Mouse (Mus musculus): ENCODE measurements around the gene Mtmr11.

Mtmr11 gene

DNA sequence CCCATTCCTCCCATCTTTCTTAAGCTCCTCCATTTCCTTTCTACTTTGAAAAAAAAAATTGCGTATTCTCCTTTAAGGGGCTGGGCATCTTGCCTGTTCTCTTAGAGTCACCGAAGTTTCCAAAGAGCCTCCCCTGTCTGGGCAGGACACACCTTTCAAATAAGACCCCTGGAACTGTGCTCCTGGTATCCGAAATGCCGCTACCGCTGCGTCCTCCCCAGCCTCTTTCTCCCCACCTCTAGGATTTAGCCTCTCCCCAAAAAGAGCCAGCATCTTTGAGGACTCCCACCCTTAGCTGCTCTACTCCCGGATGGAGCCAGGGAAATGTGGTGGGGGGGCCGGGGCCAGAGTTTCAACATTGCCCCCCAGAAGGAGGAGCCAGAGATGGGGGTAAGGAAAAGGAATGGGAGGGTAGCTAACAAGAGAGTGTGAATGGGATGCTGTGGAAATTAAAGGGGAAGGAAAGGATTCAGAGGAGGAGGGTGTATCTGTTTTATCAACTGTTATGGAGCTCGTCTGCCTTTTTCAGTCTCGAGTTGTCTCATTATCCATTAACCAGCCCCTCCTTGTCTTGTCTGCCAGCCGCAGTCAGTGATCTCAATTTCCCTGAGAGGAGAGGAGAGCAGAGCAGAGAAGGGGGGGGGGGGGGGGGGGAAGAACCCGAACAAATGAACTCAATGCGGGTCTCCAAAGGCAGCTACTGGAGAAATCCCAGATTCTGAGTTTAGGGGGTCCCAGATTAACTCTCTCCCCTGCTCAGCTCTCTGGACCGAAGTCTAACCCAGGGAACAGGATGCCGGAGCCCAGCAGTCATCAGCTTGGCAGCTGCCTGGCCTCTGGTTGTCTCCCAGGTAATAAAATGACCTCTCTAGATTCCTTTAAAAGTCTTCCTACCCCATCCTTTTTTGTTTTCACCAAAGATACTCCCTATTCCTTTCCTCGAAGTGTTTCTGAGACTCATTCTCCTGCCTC, at the start of gene Mtmr11:
Gene Mtmr11 (plus strand): TSS at position 136 of the 972 bp plus-strand sequence.
- DNase-seq: no peak

DNA sequence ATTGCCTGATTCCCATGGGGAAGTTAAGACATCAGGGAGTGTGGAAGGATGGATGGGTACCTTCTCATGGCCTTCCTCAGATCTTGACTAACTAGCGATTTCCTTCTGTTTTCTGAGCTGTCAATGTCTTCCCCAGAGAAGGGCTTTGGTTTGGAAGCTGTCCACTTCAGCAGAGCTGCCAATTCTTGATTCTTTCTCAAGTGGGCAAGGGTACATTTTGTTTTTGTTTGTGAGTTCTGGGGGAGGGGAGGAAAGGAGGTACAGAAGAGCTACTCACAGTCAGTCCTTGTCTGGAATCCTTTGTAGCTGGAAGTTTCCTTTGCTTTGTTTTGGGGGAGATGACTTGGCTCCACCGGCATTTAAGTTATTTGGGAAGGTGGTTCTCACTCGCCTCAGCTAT, 48.6 kb upstream of the Mtmr11 start:
- no peak for DNase-seq

DNA sequence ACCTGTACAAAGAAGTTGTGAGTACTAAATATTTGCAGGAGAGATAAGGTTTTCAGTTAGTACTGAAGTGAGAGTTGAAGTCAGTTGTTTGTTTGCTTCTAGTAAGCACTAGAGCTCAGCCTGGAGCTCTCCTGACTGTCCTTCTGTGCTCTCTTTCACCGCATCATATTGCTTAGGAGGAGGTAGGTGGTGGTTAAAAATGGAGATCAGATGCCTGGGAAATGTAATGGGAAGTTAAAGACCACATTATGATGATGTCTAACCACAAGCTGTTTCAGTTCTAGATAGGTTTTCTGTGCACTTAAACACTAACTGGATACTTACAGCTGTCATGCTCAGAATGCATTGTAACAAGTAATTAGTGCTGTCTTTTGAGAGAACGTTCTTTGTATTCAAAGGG, 43.7 kb upstream of the Mtmr11 start:
- no peak for DNase-seq

DNA sequence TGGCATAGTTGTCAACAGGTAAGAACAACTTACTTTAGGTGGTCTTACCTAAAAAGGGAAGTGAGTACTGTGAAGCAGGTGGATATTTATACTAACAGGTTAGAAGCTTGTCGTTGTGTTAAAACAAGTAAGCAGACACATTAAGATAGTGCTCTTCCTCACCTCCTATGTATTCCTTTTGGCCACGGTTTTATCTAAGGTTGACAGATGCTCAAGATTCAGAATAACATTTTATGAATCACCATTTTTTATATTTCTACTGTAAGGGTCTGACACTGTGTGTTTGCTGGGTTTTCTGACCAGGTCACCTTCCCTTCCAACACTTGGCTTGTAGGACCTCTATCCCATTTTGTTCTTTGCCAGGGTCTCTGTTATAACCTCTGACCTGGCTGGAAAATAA, 43.1 kb upstream of the Mtmr11 start:
- no peak for DNase-seq

DNA sequence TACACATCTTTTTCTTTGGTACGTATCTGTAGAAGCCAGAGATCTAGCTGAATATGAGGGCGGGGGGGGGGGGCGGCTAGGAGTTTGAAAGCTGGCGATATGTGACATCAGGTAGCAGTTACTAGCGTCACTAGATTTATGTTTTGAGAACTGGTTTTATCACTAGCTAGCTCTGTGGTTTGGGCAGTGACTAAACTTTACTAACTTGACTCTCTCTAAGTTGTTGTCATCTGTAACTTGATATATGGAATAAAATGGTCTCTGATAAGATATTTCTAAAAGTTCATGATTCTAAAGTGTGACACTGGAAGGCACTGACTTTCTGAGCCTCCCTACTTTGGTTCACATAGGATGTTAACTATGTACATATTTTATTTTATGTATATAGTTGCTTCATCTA, 37.6 kb upstream of the Mtmr11 start:
- no peak for DNase-seq

DNA sequence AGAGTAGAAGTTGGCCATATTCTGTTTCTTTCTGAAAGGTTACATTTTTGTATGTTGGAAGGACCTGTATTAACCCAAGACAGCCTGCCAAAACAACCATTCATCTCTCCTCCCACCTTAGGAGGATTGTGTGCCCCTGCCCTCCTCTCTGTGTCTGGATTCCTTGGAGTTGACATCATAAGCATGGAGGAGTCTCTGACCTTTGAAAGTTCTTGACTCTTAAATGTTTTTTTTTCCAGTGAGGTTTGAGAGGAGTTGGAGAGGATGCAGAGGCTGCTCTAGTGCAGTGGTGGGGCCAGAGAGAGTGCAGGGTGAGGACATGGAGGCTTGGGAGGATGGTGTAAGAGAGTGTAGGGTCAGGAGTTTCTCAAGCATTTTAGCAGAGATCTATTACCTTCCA, 33.7 kb upstream of the Mtmr11 start:
- no peak for DNase-seq

DNA sequence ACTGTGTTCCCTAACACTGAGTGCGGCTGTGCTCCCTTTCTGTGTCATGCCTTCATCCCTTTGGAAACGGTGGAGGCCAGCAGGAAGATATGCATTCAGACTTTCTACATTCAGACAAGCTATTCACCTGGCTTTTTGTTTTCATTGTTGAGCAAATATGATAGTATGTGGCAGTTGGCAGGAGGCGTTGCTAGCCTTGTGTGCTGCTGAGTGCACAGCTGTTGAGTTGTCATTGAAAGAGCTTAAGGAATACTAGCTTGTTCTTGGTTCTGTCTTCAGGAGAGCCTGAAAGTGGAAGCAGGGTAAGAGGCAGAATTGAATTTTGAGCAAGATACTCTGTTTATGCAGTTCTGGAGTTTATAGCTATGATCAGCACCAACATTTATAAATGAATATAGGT, 29.3 kb upstream of the Mtmr11 start:
- DNase-seq: no peak

DNA sequence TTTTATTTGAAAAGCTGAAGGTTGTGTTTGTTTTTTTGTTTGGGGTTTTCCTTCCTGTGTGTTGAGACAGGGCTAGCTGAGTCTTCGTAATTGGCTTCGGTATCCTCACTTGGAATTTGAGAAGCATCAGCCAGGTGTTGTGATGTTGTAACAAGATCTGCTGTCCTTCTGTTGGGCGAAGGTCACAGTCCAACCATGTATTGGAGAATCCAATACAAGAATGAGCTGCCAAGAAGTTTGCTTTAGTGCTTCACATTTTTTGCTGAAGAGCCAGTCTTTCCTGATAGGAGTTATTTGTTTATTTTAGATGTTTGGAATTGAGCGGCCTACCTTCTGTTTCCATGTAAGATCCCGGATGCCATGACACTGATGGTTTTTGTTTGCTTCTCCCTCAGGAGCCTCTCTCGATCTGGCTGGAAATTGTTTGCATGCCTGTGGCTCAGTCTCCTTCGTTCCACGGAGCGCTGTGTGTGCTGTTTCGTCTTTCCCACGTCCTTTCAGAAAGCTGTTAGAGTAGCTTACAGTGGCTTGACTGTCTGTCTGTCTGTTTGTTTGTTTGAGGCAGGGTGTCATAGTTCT, 28.4 kb upstream of the Mtmr11 start:
- no peak for DNase-seq

DNA sequence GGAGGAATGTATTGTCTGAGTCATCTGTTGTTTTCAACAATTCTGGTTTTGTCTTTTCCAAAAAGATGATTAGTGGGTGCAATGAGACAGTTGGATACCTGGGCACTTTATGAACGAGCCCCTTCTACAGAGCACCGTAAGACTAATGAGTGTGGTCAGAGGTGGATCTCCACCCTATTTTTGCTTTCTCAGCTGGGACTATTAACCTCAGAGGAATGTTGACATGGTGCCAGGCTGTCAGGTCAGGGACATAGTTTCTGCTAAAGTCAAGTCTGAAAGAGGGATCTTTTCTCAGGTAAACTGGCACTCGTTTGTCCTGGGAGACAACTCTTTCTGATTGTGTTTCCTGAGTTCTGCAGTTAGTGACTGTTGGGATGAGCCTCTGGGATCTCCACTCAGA, 26.8 kb upstream of the Mtmr11 start:
- DNase-seq: no peak

DNA sequence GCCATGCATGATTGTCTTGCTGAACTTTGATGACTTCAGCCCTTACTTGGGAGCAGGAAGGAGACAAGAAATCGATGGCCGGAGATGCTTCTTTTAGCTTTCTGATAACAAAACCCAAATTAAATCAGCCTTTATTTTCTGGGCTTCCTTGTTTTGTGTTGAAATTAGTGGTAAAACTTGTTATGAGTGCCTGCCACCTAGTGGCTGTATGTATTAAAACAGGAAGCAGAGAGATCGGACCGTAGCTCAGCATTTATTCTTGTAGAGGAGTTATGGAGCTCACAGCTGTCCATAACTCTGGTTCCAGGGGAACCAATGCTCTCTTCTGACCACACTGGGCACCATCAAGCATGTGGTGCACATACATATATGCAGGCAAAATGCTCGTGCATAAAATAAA, 13.9 kb upstream of the Mtmr11 start:
- DNase-seq: peak; percentile 61

DNA sequence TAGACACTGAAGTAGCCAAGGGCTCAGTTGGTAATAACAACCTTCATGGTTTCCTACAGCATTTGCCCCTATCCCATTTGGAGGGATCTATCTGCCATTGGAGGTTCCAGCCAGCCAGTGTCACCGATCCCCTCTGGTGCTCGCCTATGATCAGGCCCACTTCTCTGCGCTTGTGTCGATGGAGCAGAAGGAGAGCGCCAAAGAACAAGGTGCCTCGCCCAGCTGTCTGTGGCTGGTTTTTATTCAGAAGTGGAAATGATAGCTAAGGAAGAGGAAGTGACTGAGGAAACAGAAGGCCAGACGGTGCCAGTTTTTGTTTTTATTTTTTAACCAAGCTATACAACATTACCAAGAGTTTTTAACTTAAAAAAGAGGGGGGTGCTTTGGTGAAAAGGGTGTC, 10.0 kb upstream of the Mtmr11 start:
- no peak for DNase-seq

DNA sequence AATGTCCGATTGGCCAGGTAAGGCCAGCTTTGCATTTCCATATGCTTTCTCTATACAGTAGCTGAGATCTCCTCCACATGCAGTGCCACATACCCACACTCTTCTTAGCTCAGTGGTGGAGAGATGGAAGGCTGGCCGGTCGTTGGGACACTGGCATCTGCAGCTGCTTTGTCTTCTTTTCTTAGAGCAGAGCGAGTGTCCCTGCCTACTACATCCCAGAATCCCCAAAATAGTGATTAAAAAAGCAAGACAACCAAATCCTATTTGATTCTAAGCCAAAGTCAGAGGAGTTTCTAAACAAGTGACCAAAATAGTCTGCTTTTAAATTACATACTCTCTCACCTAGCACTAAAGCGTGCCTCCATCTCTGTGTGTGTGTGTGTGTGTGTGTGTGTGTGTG, 9.2 kb upstream of the Mtmr11 start:
- DNase-seq: no peak

DNA sequence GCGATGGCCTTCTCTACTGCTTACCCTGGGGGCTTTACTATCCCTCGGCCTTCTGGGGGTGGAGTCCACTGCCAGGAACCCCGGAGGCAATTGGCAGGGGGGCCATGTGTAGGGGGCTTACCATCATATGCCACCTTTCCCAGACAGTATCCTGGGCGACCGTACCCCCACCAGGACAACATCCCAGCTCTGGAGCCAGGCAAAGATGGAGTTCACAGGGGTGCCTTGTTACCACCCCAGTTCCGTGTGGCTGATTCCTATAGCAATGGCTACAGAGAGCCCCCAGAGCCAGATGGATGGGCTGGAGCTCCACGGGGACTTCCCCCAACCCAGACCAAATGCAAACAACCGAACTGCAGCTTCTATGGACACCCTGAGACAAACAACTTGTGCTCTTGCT, 6.3 kb upstream of the Mtmr11 start:
- DNase-seq: no peak

DNA sequence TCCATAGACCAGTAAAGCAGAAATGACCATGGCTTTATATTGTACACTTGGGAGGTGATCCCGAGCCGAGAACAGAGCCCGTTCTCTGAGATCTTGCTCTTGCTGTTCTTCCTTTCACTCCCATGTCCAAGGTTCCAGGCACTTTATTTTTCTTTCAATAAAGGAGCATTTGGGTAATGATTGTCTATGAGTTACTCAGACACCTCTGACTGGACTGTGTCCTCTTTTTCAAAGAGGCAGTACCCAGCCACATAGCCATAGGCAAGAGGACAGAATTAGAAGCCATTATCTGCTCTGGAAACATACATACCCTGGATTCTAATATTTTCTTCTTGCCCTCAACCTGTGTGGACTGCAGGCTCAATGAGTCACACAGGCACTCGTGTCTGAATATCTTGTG, 2.0 kb upstream of the Mtmr11 start:
- no peak for DNase-seq

DNA sequence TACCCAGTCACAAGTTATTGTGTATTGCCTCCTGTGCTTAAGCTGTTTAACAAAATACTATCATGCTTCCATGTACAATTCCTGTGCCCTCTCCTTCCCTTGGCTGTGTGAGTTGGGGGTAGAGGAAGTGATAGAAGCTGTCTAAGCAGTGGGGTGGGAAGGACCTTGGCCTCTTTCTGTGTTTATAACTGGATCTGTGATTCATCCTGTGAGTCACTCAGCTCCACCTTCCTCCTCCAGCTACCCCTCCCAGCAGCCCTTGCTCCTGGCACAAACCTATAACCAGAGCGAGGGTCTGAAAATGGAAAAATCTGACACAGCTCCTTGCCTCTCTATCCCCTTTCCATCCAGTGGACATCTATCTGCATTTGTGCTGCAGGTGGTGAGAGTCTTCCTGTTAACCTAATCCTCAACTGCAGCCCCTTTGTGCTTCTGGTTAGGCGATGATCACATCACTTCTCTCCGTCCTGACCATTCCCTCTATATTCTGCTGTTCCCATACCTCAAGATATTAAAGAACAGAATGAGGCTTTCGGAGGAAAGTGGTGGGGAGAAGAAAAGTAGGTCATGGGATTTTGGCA, 1.5 kb upstream of the Mtmr11 start:
- no peak for DNase-seq

DNA sequence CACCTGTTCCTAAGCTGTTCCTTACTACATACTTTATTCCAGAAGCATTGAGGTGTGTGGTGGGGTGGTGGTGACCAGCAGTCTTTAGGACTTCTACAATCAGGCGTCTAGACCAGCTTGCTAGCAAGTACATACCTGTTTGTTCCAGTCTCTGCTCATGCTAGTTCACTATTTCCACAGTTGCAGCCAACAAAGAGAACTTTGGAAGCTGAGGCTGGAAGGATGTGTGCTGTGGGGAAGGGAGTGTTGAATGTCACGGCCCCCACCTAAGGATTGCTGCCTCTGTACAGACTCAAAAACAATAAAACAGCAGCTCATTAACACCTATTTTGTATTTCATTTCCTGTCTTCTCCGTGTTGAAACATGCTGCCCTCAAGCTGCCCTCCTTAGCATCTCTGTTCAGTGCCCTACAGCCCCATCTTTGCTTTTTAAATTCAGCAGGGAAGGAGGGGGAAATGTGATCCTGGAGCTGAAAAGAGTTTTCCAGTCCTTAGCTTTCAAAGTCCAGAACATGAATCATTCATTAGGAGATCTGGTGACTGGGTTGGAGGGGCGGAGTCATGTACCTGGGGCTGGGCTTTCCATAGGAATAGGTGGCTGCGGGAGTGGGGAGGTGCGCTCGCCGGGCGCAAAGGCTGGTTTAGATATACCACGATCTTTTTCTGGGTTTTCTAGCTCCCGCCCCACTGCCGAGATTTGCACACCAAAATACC, 844 bp upstream of the Mtmr11 start:
- DNase-seq: no peak

DNA sequence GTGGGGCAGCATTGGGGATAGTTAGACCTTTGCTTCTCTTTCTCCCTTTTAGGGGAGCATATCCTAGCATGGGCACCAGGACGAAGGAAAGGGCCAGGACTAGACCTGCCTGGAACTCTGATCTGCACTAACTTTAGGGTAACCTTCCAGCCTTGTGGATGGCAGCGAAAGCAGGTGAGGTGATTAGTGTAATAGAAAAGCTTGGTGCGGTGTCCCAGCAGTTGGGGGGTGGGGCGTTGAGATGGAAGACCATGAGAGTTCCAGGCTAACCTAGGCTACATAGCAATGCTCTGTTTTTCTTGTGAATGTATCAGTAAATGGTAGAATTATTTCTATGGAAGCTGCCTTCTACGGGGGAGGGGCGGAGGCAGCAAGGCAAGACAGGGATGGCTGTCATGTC, 1.2 kb downstream of the Mtmr11 start:
- DNase-seq: no peak

DNA sequence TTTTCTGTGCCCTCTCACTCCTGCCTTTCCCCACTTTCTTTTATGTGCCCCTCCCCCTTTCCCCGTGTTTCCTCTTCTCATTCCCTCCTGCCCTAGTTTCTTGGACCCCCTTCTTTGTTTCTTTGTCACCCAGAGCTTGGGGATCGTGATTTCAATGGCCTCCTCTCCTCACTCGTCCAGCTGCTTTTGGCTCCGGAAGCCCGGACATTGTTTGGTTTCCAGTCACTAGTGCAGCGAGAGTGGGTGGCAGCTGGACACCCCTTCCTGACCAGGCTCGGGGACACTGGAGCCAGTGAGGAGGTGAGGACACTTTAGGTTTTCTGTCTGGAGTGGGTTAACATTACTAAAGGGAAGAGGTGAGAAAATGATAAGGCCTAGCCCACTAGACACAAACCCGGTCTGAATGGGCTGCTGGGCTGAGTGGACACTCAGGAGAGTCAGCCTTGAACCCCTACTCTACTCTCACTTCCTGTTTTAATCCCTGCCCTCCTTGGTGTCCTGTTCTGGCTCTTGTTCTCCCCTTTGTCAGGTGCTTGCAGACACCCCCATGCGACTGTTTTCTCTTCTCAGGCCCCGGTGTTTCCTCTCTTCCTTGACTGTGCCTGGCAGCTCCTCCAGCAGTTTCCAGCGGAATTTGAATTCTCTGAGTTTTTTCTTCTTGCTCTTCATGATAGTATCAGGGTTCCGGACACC, 6.8 kb downstream of the Mtmr11 start:
- DNase-seq: no peak

DNA sequence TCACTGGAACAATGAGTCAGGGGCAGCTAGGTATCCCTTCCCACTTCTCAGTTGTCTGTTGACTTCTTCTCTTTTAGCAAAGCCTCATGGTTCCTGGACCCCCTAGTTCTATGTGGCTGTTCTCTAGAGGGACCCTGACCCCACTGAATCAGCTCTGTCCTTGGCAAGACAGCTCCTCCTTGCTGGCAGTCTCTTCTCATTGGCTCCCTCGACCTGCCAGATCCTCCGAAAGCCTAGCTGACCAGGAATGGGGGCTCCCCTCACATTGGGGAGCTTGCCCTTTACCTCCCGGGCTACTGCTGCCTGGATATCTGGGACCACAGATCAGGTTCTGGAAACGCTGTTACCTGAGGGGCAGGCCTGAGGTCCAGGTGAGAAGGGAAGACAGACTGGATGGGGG, 8.5 kb downstream of the Mtmr11 start:
- DNase-seq: no peak

DNA sequence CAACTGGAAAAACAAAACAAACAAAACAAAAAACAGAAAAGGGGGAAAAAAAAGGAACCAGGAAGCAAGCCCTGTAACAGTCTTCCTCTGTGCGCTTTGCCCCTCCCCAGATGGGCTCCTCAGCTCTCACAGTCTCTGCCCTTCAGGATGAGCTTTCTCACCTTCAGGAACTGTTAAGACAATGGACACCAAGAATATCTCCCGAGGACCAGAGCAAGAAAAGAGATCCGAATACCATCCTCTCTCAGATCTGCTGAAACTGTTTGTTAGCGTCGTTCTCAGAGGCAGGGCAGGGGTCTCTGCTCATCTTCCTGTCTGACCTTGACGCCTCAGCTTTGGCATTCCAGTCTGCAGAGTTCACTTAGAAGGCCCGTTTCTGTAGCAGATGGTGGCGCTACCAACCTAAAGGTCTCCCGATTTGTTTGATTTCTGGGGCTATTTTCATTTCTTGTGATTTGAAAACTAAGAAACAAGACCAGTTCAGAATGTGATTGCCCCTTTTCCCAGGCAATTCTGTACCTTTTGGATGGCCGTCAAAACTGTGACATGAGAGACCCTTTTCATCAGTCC, 9.3 kb downstream of the Mtmr11 start:
- DNase-seq: peak; percentile 37

DNA sequence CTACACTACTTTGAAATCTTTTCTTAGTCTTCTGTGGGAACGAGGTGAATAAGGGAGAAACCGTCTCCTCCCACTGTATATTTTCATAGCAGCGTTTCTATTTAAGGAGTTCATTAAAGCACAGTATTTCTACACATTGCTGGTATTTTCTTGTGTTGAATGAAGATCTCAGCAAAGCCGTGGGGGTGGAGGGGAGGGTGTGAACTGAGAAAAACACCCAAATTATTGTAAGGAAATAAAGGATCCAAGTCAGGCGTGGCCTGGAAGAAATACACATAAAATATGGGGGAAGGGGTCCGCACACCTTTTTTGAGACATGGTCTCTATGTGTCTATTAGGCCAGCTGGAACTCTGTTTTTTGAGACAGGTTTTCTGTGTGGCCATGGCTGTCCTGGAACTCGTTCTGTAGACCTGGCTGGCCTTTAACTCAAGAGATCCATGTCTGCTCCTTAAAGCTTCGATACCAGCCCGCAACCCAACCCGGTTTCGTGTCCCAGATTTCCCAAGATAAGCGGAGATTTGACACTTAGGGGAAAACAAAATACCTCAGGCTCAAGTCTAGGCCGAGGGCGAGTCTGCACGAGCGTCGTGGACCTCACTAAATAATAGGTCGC, 9.9 kb downstream of the Mtmr11 start:
- no peak for DNase-seq

All from thymus, postnatal 14 days (tissue).